20 mouse cellular contexts compared by ENCODE assay signal in genomic region chr9:106783554-106783953, GRCm38 (mm10). TPM values are rescaled to one million over a fixed set of nuclear protein-coding genes. Genes with fewer than 3 reads are reported as not detected.
A peak's percentile ranks its signal among the peaks of the same experiment; 100 is the strongest.
DNase-seq lines count a peak whose midpoint lies in the region; ATAC-seq and TF ChIP-seq lines count a peak whose summit lies in the region.
"Had no signal": no experiment of that assay in that cellular context is flagged by ENCODE, and none has a peak within 500 bp of the region (broad histone marks: within the 10 kb centered on the region; RNA-seq: fewer than 3 reads in every experiment).

No protein-coding gene starts in this region.

- H3K4me3 ChIP-seq in liver, postnatal 0 days (ENCODE audit: low read depth, low read length) = no peak overlapping the region
- H3K4me3 ChIP-seq in neural tube, embryonic 15.5 days (replicated peaks) = no peak overlapping the region
- H3K4me3 ChIP-seq: forebrain, embryonic 13.5 days; gastrocnemius, adult 2 months; hindbrain, embryonic 10.5 days; intestine, embryonic 15.5 days; limb, embryonic 10.5 days; liver, embryonic 12.5 days; midbrain, embryonic 12.5 days had no signal

- peak; percentile 57; the same call in 1 of the 2 replicates for ATAC-seq in liver, postnatal 0 days
- no peak for ATAC-seq in neural tube, embryonic 15.5 days (ENCODE audit: low FRiP score)
- ATAC-seq: forebrain, embryonic 13.5 days; hindbrain, embryonic 16.5 days; intestine, embryonic 15.5 days; liver, embryonic 12.5 days had no signal

- H3K36me3 ChIP-seq in liver, postnatal 0 days (replicated peaks; ENCODE audit: insufficient read depth, low read length) = no peaks in the 10 kb centered on the region
- H3K36me3 ChIP-seq in neural tube, embryonic 15.5 days = no peaks in the 10 kb centered on the region
- H3K36me3 ChIP-seq: intestine, embryonic 15.5 days; liver, embryonic 12.5 days; midbrain, embryonic 12.5 days had no signal

- no peak for TF ChIP-seq CTCF in liver, postnatal 0 days (IDR thresholded peaks at IDR 0.05; ENCODE audit: low read depth)

- H3K4me1 ChIP-seq in liver, postnatal 0 days (ENCODE audit: insufficient read depth) = peaks cover 17% of the 10 kb centered on the region
- H3K4me1 ChIP-seq in neural tube, embryonic 15.5 days = peaks cover 20% of the 10 kb centered on the region

- DNase-seq in kidney, adult 11 months = peak; percentile 43
- DNase-seq in kidney, postnatal 4 days = no peak
- no peak for DNase-seq in liver, postnatal 0 days
- DNase-seq in liver = no peak
- peak; percentile 26 to 31 for DNase-seq in adrenal gland, postnatal 36 days
- no peak for DNase-seq in spleen, adult 18-20 months
- DNase-seq: cerebellum, adult 9-10 months; gastrocnemius, adult 2 months; lung, adult 2 months; lung, postnatal 14 days; thymus, postnatal 25 days had no signal

- H3K27me3 ChIP-seq in liver, postnatal 0 days (ENCODE audit: insufficient read depth, low read length) = no peaks in the 10 kb centered on the region
- H3K27me3 ChIP-seq in neural tube, embryonic 15.5 days (replicated peaks) = no peaks in the 10 kb centered on the region
- H3K27me3 ChIP-seq: forebrain, embryonic 13.5 days; intestine, embryonic 15.5 days; liver, embryonic 12.5 days; midbrain, embryonic 12.5 days had no signal

- H3K9ac ChIP-seq in liver, postnatal 0 days (replicated peaks) = no peak overlapping the region
- H3K9ac ChIP-seq in neural tube, embryonic 15.5 days (replicated peaks) = no peak overlapping the region
- H3K9ac ChIP-seq: forebrain, embryonic 13.5 days; intestine, embryonic 15.5 days; liver, embryonic 12.5 days; midbrain, embryonic 12.5 days had no signal

- WGBS in liver, postnatal 0 days (ENCODE audit: insufficient replicate concordance) = 92% methylated on average over 2 of the region's 2 CpGs
- WGBS in neural tube, embryonic 15.5 days = 98% methylated on average over 2 of the region's 2 CpGs

- TF ChIP-seq EP300 in liver, postnatal 0 days (IDR thresholded peaks at IDR 0.05; ENCODE audit: low read depth) = no peak

- no peak overlapping the region for H3K4me2 ChIP-seq in liver, postnatal 0 days (ENCODE audit: low read depth, low read length)
- H3K4me2 ChIP-seq in neural tube, embryonic 15.5 days = no peak overlapping the region
- H3K4me2 ChIP-seq: forebrain, embryonic 13.5 days; heart, embryonic 11.5 days; intestine, embryonic 15.5 days; liver, embryonic 12.5 days; midbrain, embryonic 12.5 days had no signal

- H3K27ac ChIP-seq in liver, postnatal 0 days (ENCODE audit: low read depth) = peak overlapping the region; percentile 34; the same call in 1 of the 2 replicates
- no peak overlapping the region for H3K27ac ChIP-seq in neural tube, embryonic 15.5 days (replicated peaks)
- H3K27ac ChIP-seq: forebrain, embryonic 13.5 days; gastrocnemius, adult 2 months; hindbrain, embryonic 10.5 days; intestine, embryonic 15.5 days; limb, embryonic 10.5 days; liver, embryonic 12.5 days; midbrain, embryonic 12.5 days had no signal

- no peaks in the 10 kb centered on the region for H3K9me3 ChIP-seq in liver, postnatal 0 days (ENCODE audit: low read length)
- H3K9me3 ChIP-seq in neural tube, embryonic 15.5 days (replicated peaks) = no peaks in the 10 kb centered on the region
- H3K9me3 ChIP-seq: forebrain, embryonic 13.5 days; hindbrain, embryonic 10.5 days; intestine, embryonic 15.5 days; limb, embryonic 10.5 days; liver, embryonic 12.5 days; midbrain, embryonic 12.5 days had no signal

RNA-seq across cellular contexts. Expression of gene Rad54l2, which starts 5.4 kb away (rescaled TPM):
- 1.2 and 1.7 TPM in 2 replicates for polyA plus RNA-seq in liver, postnatal 0 days (2015; fragmentation: Nextera tagmentation; extraction: Ambion mirVana)
- total RNA-seq in adrenal gland, postnatal 36 days (2021) = 10 to 100 TPM; 20.4 to 25.2 TPM
- 6.4 and 7.1 TPM in 2 replicates for polyA plus RNA-seq in neural tube, embryonic 15.5 days (2015; fragmentation: Nextera tagmentation; extraction: Ambion mirVana)

RNA-seq across cellular contexts. Expression of gene Dcaf1, which starts 38.1 kb away (rescaled TPM):
- 3.1 and 5.0 TPM in 2 replicates for polyA plus RNA-seq in liver, postnatal 0 days (2015; fragmentation: Nextera tagmentation; extraction: Ambion mirVana)
- 10 to 100 TPM; 32.8 to 34.5 TPM for total RNA-seq in adrenal gland, postnatal 36 days (2021)
- 15.9 and 17.3 TPM in 2 replicates for polyA plus RNA-seq in neural tube, embryonic 15.5 days (2015; fragmentation: Nextera tagmentation; extraction: Ambion mirVana)

Comparison
In these comparisons a context has a peak if more than half of its experiments do, and no peak if none do; other contexts are left out.
1. DNase-seq: peak in kidney, adult 11 months (single experiment) and adrenal gland, postnatal 36 days (2 of 2); none in kidney, postnatal 4 days (0 of 2), liver, postnatal 0 days (single experiment), liver (single experiment) and spleen, adult 18-20 months (0 of 2).